Mouse (Mus musculus) layer of hippocampus, postnatal 14 days (tissue): ENCODE data around the gene Nthl1. TPM values are rescaled to one million over a fixed set of nuclear protein-coding genes. Genes with fewer than 3 reads are reported as not detected.

Source experiments
- DNase-seq, 2 experiments: peaks; one replicate each; pipeline ENCODE4 v3.0.0; 2021 to 2022; ENCODE audit warnings: low spot score in 2 of 2, mixed read lengths in 1 of 2
- total RNA-seq, 2 experiments: library from RNA; stranded (reverse); gene quantifications; 2 replicates each; pipeline ENCODE4 v1.2.3; 2021

The Nthl1 gene
- total RNA-seq, 2 experiments from 2014 or later, result 3.9 to 5.3 TPM

DNA sequence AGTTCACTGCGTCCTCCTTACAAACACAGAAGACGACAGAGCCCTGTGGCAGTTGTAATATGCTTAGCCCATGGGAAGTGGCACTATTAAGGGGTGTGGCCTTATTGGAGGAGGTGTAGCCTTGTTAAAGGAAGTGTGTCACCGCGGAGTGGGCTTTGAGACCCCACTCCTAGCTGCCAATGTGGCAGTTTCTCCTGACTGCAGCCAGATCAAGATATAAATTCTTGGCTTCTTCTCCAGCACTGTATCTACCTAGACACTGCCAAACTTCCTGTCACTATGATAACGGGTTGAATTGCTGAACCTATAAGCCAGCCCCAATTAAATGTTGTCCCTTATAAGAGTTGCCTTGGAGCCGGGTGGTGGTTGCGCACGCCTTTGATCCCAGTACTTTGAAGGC, 7.0 kb upstream of the Nthl1 start:
- DNase-seq, result no peak

GRCm38 (mm10) chr17:24628646-24629045, 3.8 kb upstream of the Nthl1 start:
- DNase-seq, result peak; percentile 47 to 73

DNA sequence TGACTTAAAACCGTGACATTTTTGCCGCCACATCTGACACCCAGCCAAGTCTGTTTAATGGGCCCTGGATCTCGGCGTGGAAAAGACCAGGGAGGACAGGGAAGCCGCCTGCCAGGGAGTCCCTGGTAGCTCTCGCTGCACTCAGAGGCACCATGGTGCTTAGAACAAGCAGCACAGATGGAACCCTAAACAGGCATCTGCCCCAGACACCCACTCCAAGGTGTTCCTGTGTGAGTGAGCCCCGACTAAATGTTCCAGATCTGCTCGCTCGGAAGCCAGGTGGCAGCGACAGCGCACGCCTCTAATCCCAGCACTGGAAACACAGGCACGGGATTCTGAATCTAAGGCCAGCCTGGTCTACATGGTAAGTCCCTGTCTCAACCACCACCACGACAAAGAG, 2.4 kb upstream of the Nthl1 start:
- peak; percentile 61 to 86 for DNase-seq

GRCm38 (mm10) chr17:24632813-24633449, 451 bp downstream of the Nthl1 start:
- no peak for DNase-seq

GRCm38 (mm10) chr17:24633831-24634230, 1.4 kb downstream of the Nthl1 start:
- DNase-seq, result no peak

DNA sequence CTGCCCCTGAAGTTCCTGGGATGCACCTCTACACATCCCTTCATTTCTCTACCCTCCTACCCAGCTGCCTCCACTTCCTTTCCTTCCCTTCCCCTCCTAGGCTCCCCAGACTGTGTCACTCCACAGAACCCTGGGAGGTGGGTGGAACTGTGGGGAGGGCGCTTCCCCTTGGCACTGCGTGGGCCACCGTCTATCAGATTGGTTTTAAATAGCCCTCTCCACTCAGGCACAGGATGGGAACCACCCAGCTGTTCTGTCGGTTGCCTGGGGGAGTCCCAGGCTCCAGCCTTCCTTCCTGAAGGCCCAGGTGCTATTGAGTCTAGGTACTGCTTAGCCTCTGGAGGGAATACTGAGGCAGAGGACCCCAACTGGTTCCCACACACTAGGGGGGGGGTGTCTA, 2.5 kb downstream of the Nthl1 start:
- no peak for DNase-seq

- no peak for DNase-seq
Measured at GRCm38 (mm10) chr17:24635694-24636093, 3.2 kb downstream of the Nthl1 start.

GRCm38 (mm10) chr17:24636781-24637481, 4.5 kb downstream of the Nthl1 start:
- DNase-seq, result no peak

DNA sequence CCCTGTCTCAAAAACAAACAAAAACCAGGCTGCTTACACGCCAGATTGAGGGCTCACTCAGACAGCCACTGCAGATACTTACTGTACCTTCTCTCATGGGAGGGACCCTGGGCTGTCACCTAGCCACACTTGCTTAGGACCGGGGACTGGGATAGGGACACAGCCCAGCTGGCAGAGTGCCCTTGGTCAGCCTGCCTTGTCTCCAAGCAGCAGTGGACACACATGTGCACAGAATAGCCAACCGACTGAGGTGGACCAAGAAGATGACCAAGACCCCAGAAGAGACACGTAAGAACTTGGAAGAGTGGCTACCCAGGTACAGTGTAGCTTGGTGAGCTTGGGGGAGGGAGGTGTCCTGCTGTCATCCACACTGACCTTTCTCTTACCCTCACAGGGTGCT, 5.7 kb downstream of the Nthl1 start:
- no peak for DNase-seq

GRCm38 (mm10) chr17:24638840-24639239, 6.4 kb downstream of the Nthl1 start:
- no peak for DNase-seq

GRCm38 (mm10) chr17:24639571-24639988, 7.1 kb downstream of the Nthl1 start:
- no peak for DNase-seq

GRCm38 (mm10) chr17:24640119-24640518, 7.6 kb downstream of the Nthl1 start:
- DNase-seq, result no peak

GRCm38 (mm10) chr17:24640581-24640980, 8.1 kb downstream of the Nthl1 start:
- DNase-seq, result no peak

- DNase-seq, result no peak
Measured at GRCm38 (mm10) chr17:24641944-24642343, 9.5 kb downstream of the Nthl1 start.

DNA sequence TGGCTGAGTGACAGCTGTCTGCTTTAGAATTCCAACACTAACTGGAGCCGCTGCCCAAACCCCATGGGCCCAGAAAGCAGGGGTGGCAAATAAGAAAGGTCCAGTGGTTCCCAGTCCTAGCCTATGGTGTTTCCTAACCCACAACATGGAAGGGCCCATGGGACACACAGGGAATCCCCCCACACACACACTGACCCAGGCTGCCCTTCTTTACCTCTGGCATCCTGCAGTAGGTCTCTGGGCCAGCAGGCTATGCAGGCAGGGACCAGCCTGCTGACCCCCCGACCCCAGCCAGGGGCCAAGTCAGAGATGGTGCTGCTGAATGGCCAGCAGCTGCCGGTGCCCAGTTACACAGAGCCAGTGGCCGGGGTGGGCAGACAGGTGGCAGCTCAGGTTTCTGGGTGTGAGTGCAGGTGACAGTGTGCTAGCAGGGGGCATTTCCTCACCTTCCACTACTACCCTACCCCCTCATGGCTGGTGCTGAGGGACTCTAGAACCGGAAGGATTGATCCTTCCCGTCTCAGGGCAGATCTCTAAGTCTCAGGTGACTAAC, 10.4 kb downstream of the Nthl1 start:
- DNase-seq, result no peak

GRCm38 (mm10) chr17:24644030-24644715, 11.7 kb downstream of the Nthl1 start:
- DNase-seq, result no peak

GRCm38 (mm10) chr17:24644875-24645721, 12.6 kb downstream of the Nthl1 start:
- no peak for DNase-seq

DNA sequence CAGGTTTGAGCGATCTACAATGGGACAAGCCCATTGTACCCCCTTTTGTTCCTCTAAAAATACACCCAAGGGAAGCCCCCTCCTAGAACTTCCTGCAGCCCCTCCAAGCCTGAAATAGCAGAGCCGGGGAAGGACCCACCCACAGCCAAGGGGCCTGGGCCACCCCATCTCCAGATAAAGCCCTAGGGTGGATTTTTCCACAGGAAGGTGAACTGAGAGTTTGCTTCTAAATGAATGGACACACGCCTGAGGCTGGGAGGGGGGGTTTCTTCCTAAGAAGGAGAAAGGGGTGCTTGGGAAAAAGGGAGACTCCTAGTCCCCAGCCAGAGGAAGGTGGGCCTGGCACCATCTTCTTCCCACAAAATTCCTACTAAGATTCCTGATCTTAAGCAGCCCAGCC, 13.4 kb downstream of the Nthl1 start:
- no peak for DNase-seq

GRCm38 (mm10) chr17:24646381-24646780, 13.9 kb downstream of the Nthl1 start:
- no peak for DNase-seq

- no peak for DNase-seq
Measured at GRCm38 (mm10) chr17:24647493-24647892, 15.0 kb downstream of the Nthl1 start.

DNA sequence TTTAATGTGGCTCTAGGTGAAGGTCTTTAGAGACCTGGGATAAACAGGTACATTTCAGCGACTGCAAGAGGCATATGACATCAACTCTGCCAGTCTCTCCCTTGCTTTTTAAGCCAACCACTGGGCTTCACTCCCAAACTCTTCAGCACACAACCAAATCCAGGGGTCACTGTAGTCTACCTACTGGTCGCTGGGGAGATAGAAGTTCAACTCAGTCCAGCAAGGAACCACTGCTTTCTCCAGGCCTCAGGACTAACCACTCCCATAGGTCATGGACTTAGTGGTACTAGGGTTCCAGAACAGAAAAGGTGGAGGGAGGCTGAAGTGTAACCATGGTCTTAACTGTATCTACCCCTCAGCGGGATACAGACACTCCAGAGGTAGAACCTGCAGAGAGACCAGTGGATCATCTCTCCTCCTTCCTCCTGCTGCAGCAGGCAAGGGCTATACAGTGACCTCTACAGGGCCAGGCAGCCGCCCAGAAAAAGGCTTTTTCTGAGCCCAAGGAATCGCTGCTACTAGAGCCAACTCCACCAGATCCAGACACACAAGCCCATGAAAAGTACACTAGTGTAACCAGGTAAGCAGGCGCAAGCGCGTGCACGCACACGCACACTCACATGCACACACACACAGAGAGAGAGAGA, 16.4 kb downstream of the Nthl1 start:
- DNase-seq, result no peak
